In genomic region chr7:30320946-30321345, GRCm38 (mm10) we compare ENCODE assay signal across 8 mouse cellular contexts. TPM values are rescaled to one million over a fixed set of nuclear protein-coding genes. Genes with fewer than 3 reads are reported as not detected.
DNase-seq lines count a peak whose midpoint lies in the region; ATAC-seq lines count a peak whose summit lies in the region.

No protein-coding gene starts in this region.

- H3K9me3 ChIP-seq in heart, embryonic 13.5 days = 0 out of 2 replicates have a peak, but pooled peaks cover 4% of the 10 kb centered on the region
- no peaks in the 10 kb centered on the region for H3K9me3 ChIP-seq in hindbrain, embryonic 14.5 days (ENCODE audit: control insufficient read depth, low read length)
- no peaks in the 10 kb centered on the region for H3K9me3 ChIP-seq in midbrain, embryonic 11.5 days (ENCODE audit: control insufficient read depth, low read length)

- H3K27me3 ChIP-seq in heart, embryonic 13.5 days (replicated peaks) = no peaks in the 10 kb centered on the region
- no peaks in the 10 kb centered on the region for H3K27me3 ChIP-seq in hindbrain, embryonic 14.5 days (ENCODE audit: control insufficient read depth, insufficient read depth, low read length)
- H3K27me3 ChIP-seq in midbrain, embryonic 11.5 days (ENCODE audit: control insufficient read depth, insufficient read depth, low read length) = no peaks in the 10 kb centered on the region

- H3K9ac ChIP-seq in heart, embryonic 13.5 days = peak overlapping the region; percentile 93
- peak overlapping the region; percentile 87 for H3K9ac ChIP-seq in hindbrain, embryonic 14.5 days
- H3K9ac ChIP-seq in midbrain, embryonic 11.5 days (ENCODE audit: low read length) = peak overlapping the region; percentile 90; the same call in 1 of the 2 replicates

- peaks cover 4% of the 10 kb centered on the region; the same call in 1 of the 2 replicates for H3K36me3 ChIP-seq in heart, embryonic 13.5 days
- no peaks in the 10 kb centered on the region; the same call in 1 of the 2 replicates for H3K36me3 ChIP-seq in hindbrain, embryonic 14.5 days (replicated peaks; ENCODE audit: control insufficient read depth, insufficient read depth)
- H3K36me3 ChIP-seq in midbrain, embryonic 11.5 days (ENCODE audit: control insufficient read depth, insufficient read depth, low read length) = no peaks in the 10 kb centered on the region

- DNase-seq in heart, postnatal 4 days = no peak
- DNase-seq in hindbrain, embryonic 14.5 days (ENCODE audit: low spot score) = no peak
- DNase-seq in midbrain, embryonic 11.5 days (ENCODE audit: low spot score, missing footprints) = peak; percentile 77
- DNase-seq in ovary, postnatal 10 days (ENCODE audit: low spot score) = no peak
- no peak for DNase-seq in embryo, embryonic 10 days (ENCODE audit: low spot score)
- DNase-seq in cerebellum, adult 18-20 months = no peak

- whole genome bisulfite sequencing in heart, embryonic 13.5 days = 78% methylated on average over 2 of the region's 2 CpGs
- 77% methylated on average over 2 of the region's 2 CpGs for WGBS in hindbrain, embryonic 14.5 days
- 81% methylated on average over 2 of the region's 2 CpGs for WGBS in midbrain, embryonic 11.5 days

- peaks cover 21% of the 10 kb centered on the region for H3K4me1 ChIP-seq in heart, embryonic 13.5 days
- no peaks in the 10 kb centered on the region for H3K4me1 ChIP-seq in brown adipose tissue, adult 24 weeks (ENCODE audit: control insufficient read depth, insufficient read depth, insufficient read length, low read length)
- H3K4me1 ChIP-seq in hindbrain, embryonic 14.5 days (replicated peaks; ENCODE audit: control insufficient read depth, insufficient read depth, low read length) = peaks cover 18% of the 10 kb centered on the region
- peaks cover 14% of the 10 kb centered on the region for H3K4me1 ChIP-seq in midbrain, embryonic 11.5 days (ENCODE audit: control insufficient read depth, insufficient read depth, low read length)

- no peak for ATAC-seq in heart, embryonic 13.5 days (ENCODE audit: extremely low read depth, insufficient number of reproducible peaks, low FRiP score, low TSS enrichment)
- no peak for ATAC-seq in hindbrain, embryonic 14.5 days (ENCODE audit: low FRiP score)
- ATAC-seq in midbrain, embryonic 11.5 days (ENCODE audit: low FRiP score) = no peak

- H3K27ac ChIP-seq in heart, embryonic 13.5 days (replicated peaks) = no peak overlapping the region
- no peak overlapping the region for H3K27ac ChIP-seq in brown adipose tissue, adult 24 weeks (replicated peaks; ENCODE audit: low read depth, low read length)
- H3K27ac ChIP-seq in hindbrain, embryonic 14.5 days = no peak overlapping the region
- no peak overlapping the region for H3K27ac ChIP-seq in midbrain, embryonic 11.5 days (ENCODE audit: low read depth, low read length)

- peak overlapping the region; percentile 82 for H3K4me3 ChIP-seq in heart, embryonic 13.5 days
- 0 out of 2 replicates have a peak overlapping the region, but pooled peaks have one; percentile 73 for H3K4me3 ChIP-seq in brown adipose tissue, adult 24 weeks (ENCODE audit: insufficient read depth, low read depth, low read length)
- peak overlapping the region; percentile 75 for H3K4me3 ChIP-seq in hindbrain, embryonic 14.5 days (replicated peaks; ENCODE audit: low read length)
- H3K4me3 ChIP-seq in midbrain, embryonic 11.5 days (ENCODE audit: low read depth, low read length) = peak overlapping the region; percentile 77

- peak overlapping the region; percentile 92 for H3K4me2 ChIP-seq in heart, embryonic 13.5 days
- H3K4me2 ChIP-seq in hindbrain, embryonic 14.5 days (replicated peaks) = peak overlapping the region; percentile 85
- peak overlapping the region; percentile 60 for H3K4me2 ChIP-seq in midbrain, embryonic 11.5 days

RNA-seq across cellular contexts. Expression of gene E130208F15Rik, which starts 0.6 kb away (rescaled TPM):
- polyA plus RNA-seq in heart, embryonic 13.5 days (2015; fragmentation: Nextera tagmentation; extraction: Ambion mirVana) = 2.5 and 3.3 TPM in 2 replicates
- total RNA-seq in heart, postnatal 4 days (2021) = under 1 TPM; 0.70 to 0.91 TPM
- 1.6 and 2.0 TPM in 2 replicates for polyA plus RNA-seq in brown adipose tissue, adult 24 weeks (2012; ENCODE audit: insufficient read depth, insufficient read length, missing spikeins)
- not detected in 2 replicates for polyA plus RNA-seq in hindbrain, embryonic 14.5 days (2014; fragmentation: Nextera tagmentation; extraction: Ambion mirVana)
- 0.52 TPM in 1 of 2 replicates, not detected in the other for polyA plus RNA-seq in midbrain, embryonic 11.5 days (2014; fragmentation: Nextera tagmentation; extraction: Ambion mirVana)

RNA-seq across cellular contexts. Expression of gene Sdhaf1, which starts 2.7 kb away (rescaled TPM):
- 14.6 and 15.1 TPM in 2 replicates for polyA plus RNA-seq in heart, embryonic 13.5 days (2015; fragmentation: Nextera tagmentation; extraction: Ambion mirVana)
- 10 to 100 TPM; 15.5 to 16.6 TPM for total RNA-seq in heart, postnatal 4 days (2021)
- polyA plus RNA-seq in brown adipose tissue, adult 24 weeks (2012; ENCODE audit: insufficient read depth, insufficient read length, missing spikeins) = 18.1 and 22.7 TPM in 2 replicates
- 16.5 and 19.2 TPM in 2 replicates for polyA plus RNA-seq in hindbrain, embryonic 14.5 days (2014; fragmentation: Nextera tagmentation; extraction: Ambion mirVana)
- polyA plus RNA-seq in midbrain, embryonic 11.5 days (2014; fragmentation: Nextera tagmentation; extraction: Ambion mirVana) = 23.1 and 24.5 TPM in 2 replicates

RNA-seq across cellular contexts. Expression of gene Syne4, which starts 6.3 kb away (rescaled TPM):
- 18.3 and 20.2 TPM in 2 replicates for polyA plus RNA-seq in heart, embryonic 13.5 days (2015; fragmentation: Nextera tagmentation; extraction: Ambion mirVana)
- total RNA-seq in heart, postnatal 4 days (2021) = 1 to 10 TPM; 1.3 to 3.2 TPM
- polyA plus RNA-seq in brown adipose tissue, adult 24 weeks (2012; ENCODE audit: insufficient read depth, insufficient read length, missing spikeins) = not detected in 2 replicates
- polyA plus RNA-seq in hindbrain, embryonic 14.5 days (2014; fragmentation: Nextera tagmentation; extraction: Ambion mirVana) = 10.7 and 11.9 TPM in 2 replicates
- 8.2 and 8.4 TPM in 2 replicates for polyA plus RNA-seq in midbrain, embryonic 11.5 days (2014; fragmentation: Nextera tagmentation; extraction: Ambion mirVana)

RNA-seq across cellular contexts. Expression of gene Alkbh6, which starts 12.4 kb away (rescaled TPM):
- 60.5 and 66.1 TPM in 2 replicates for polyA plus RNA-seq in heart, embryonic 13.5 days (2015; fragmentation: Nextera tagmentation; extraction: Ambion mirVana)
- total RNA-seq in heart, postnatal 4 days (2021) = 10 to 100 TPM; 29.4 to 30.8 TPM
- polyA plus RNA-seq in brown adipose tissue, adult 24 weeks (2012; ENCODE audit: insufficient read depth, insufficient read length, missing spikeins) = 34.7 and 38.6 TPM in 2 replicates
- polyA plus RNA-seq in hindbrain, embryonic 14.5 days (2014; fragmentation: Nextera tagmentation; extraction: Ambion mirVana) = 119 and 123 TPM in 2 replicates
- 84.3 and 86.0 TPM in 2 replicates for polyA plus RNA-seq in midbrain, embryonic 11.5 days (2014; fragmentation: Nextera tagmentation; extraction: Ambion mirVana)

RNA-seq across cellular contexts. Expression of gene Clip3, which starts 29.4 kb away (rescaled TPM):
- polyA plus RNA-seq in heart, embryonic 13.5 days (2015; fragmentation: Nextera tagmentation; extraction: Ambion mirVana) = 10.2 and 14.9 TPM in 2 replicates
- total RNA-seq in heart, postnatal 4 days (2021) = 10 to 100 TPM; 10.1 to 12.8 TPM
- 4.5 and 7.3 TPM in 2 replicates for polyA plus RNA-seq in brown adipose tissue, adult 24 weeks (2012; ENCODE audit: insufficient read depth, insufficient read length, missing spikeins)
- 123 and 146 TPM in 2 replicates for polyA plus RNA-seq in hindbrain, embryonic 14.5 days (2014; fragmentation: Nextera tagmentation; extraction: Ambion mirVana)
- 66.6 and 92.0 TPM in 2 replicates for polyA plus RNA-seq in midbrain, embryonic 11.5 days (2014; fragmentation: Nextera tagmentation; extraction: Ambion mirVana)
